Mouse (Mus musculus): Measurements from ENCODE around the gene Ap1m1. TPM values are rescaled to one million over a fixed set of nuclear protein-coding genes. Genes with fewer than 3 reads are reported as not detected.

Gene Ap1m1
- total RNA-seq, 1 experiment from 2014 or later, result 166 TPM

Other genes starting within 250 kb of the Ap1m1 start
- gene Cyp4f18, start 230.4 kb upstream of the Ap1m1 start, total RNA-seq (2017), result 257 and 280 TPM in 2 replicates
- 0.12 and 0.47 TPM in 2 replicates for gene Olfr372, start 198.8 kb upstream of the Ap1m1 start, total RNA-seq (2017)
- gene Olfr373, start 156.8 kb upstream of the Ap1m1 start, total RNA-seq (2017), result 0.61 TPM in 1 of 2 replicates, not detected in the other
- 0.12 TPM in 2 replicates for gene Olfr374, start 133.0 kb upstream of the Ap1m1 start, total RNA-seq (2017)
- 600 and 603 TPM in 2 replicates for gene Tpm4, start 105.0 kb upstream of the Ap1m1 start, total RNA-seq (2017)
- 510 and 563 TPM in 2 replicates for gene Rab8a, start 78.8 kb upstream of the Ap1m1 start, total RNA-seq (2017)
- gene Hsh2d, start 50.4 kb upstream of the Ap1m1 start, total RNA-seq (2017), result 38.6 and 47.4 TPM in 2 replicates
- 1.6 and 1.7 TPM in 2 replicates for gene Cib3, start 27.2 kb upstream of the Ap1m1 start, total RNA-seq (2017)
- gene Gm11034, start 26.4 kb upstream of the Ap1m1 start, total RNA-seq (2017), result not detected in 2 replicates
- 259 and 282 TPM in 2 replicates for gene Fam32a, start 20.3 kb upstream of the Ap1m1 start, total RNA-seq (2017)
- 5.0 and 9.7 TPM in 2 replicates for gene Gm10282, start 65.2 kb downstream of the Ap1m1 start, total RNA-seq (2017)
- gene Klf2, start 79.0 kb downstream of the Ap1m1 start, total RNA-seq (2017), result 428 and 461 TPM in 2 replicates
- 69.5 and 70.0 TPM in 2 replicates for gene Eps15l1, start 181.4 kb downstream of the Ap1m1 start, total RNA-seq (2017)
- gene Calr3, start 203.9 kb downstream of the Ap1m1 start, total RNA-seq (2017), result 0.81 TPM in 1 of 2 replicates, not detected in the other
- gene 1700030K09Rik, start 203.9 kb downstream of the Ap1m1 start, total RNA-seq (2017), result 11.2 and 12.3 TPM in 2 replicates
- gene Cherp, start 235.2 kb downstream of the Ap1m1 start, total RNA-seq (2017), result 21.0 and 22.2 TPM in 2 replicates

Data from neutrophil, adult 5-6 weeks (primary cell).